Mouse (Mus musculus) layer of hippocampus, adult 18-20 months (tissue): ENCODE measurements at regions not wholly inside any gene's neighbourhood (a gene's known extent, or its start where the extent isn't known, plus 50 kb on each side); places are given as distances from the start of the nearest gene placed in this dataset.
A peak's percentile ranks its signal among the peaks of the same experiment; 100 is the strongest.
"Not testable (repeated sequence)": the region's sequence is repeated elsewhere in the genome, so short reads cannot be mapped to it uniquely, and the experiment has no call there.

Source experiments
- DNase-seq, 2 experiments: peaks; one replicate each; pipeline ENCODE4 v3.0.0; 2022; ENCODE audit warnings: low spot score in 2 of 2

GRCm38 (mm10) chr1:149129767-149130287, 831.3 kb downstream of the Pla2g4a start:
- DNase-seq = no peak

GRCm38 (mm10) chr1:149129138-149129537, 832.0 kb downstream of the Pla2g4a start:
- DNase-seq = no peak

GRCm38 (mm10) chr1:149127709-149128108, 833.4 kb downstream of the Pla2g4a start:
- no peak for DNase-seq

GRCm38 (mm10) chr1:149103396-149103795, 857.7 kb downstream of the Pla2g4a start:
- no peak for DNase-seq

- DNase-seq = no peak
These were observed 863.7 kb downstream of the Pla2g4a start for GRCm38 (mm10) chr1:149097426-149097825.

GRCm38 (mm10) chr1:149074681-149075080, 886.4 kb downstream of the Pla2g4a start:
- DNase-seq = no peak

- no peak for DNase-seq
These were observed 891.5 kb downstream of the Pla2g4a start for GRCm38 (mm10) chr1:149069570-149069969.

GRCm38 (mm10) chr1:149063011-149063410, 898.1 kb downstream of the Pla2g4a start:
- not testable (repeated sequence) for DNase-seq

- DNase-seq = no peak
These were observed 922.7 kb downstream of the Pla2g4a start for GRCm38 (mm10) chr1:149038188-149038967.

GRCm38 (mm10) chr1:149028316-149028715, 932.8 kb downstream of the Pla2g4a start:
- peak in 1 of 2 experiments; percentile 2 for DNase-seq

- DNase-seq = no peak
These were observed 939.4 kb downstream of the Pla2g4a start for GRCm38 (mm10) chr1:149021734-149022133.

GRCm38 (mm10) chr1:149021273-149021672, 939.8 kb downstream of the Pla2g4a start:
- DNase-seq = no peak

GRCm38 (mm10) chr1:149014559-149014958, 946.5 kb downstream of the Pla2g4a start:
- DNase-seq = no peak

GRCm38 (mm10) chr1:149010767-149011166, 950.3 kb downstream of the Pla2g4a start:
- peak in 1 of 2 experiments; percentile 6 for DNase-seq

- no peak for DNase-seq
These were observed 961.0 kb downstream of the Pla2g4a start for GRCm38 (mm10) chr1:149000092-149000491.

GRCm38 (mm10) chr1:148993586-148993985, 967.5 kb downstream of the Pla2g4a start:
- peak; percentile 3 to 53 for DNase-seq

GRCm38 (mm10) chr1:148977377-148977776, 983.7 kb downstream of the Pla2g4a start:
- DNase-seq = no peak

GRCm38 (mm10) chr1:148965358-148965757, 995.7 kb downstream of the Pla2g4a start:
- DNase-seq = no peak

GRCm38 (mm10) chr1:148934366-148934765, 1026.7 kb downstream of the Pla2g4a start:
- DNase-seq = no peak

- no peak for DNase-seq
These were observed 1036.6 kb downstream of the Pla2g4a start for GRCm38 (mm10) chr1:148924506-148924905.

- no peak for DNase-seq
These were observed 1044.0 kb downstream of the Pla2g4a start for GRCm38 (mm10) chr1:148917062-148917461.

- DNase-seq = no peak
These were observed 1048.3 kb downstream of the Pla2g4a start for GRCm38 (mm10) chr1:148912819-148913218.

GRCm38 (mm10) chr1:148904067-148904466, 1057.0 kb downstream of the Pla2g4a start:
- no peak for DNase-seq
